ENCODE assay signal across 9 mouse cellular contexts in the genomic region with DNA sequence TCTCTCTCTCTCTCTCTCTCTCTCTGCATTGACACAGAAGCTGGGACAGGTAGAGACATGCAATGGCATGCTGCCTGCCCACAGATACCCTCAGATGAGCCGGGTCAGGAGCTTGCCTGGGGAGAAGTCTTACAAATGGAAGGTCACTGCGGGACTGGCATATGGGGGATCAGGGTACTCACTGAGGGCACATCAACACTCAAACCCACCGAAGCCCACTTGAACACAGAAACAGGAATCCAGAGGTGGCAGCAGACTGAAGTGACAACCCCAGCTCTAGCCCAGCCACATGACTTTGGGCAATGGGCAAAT. TPM values are rescaled to one million over a fixed set of nuclear protein-coding genes. Genes with fewer than 3 reads are reported as not detected.
DNase-seq lines count a peak whose midpoint lies in the region; ATAC-seq and TF ChIP-seq lines count a peak whose summit lies in the region.
"Had no signal": no experiment of that assay in that cellular context is flagged by ENCODE, and none has a peak within 500 bp of the region (broad histone marks: within the 10 kb centered on the region; RNA-seq: fewer than 3 reads in every experiment).

No protein-coding gene starts in this region.

- H3K4me1 ChIP-seq in kidney, embryonic 14.5 days (ENCODE audit: control insufficient read depth, insufficient read depth, low read length) = peaks cover 13% of the 10 kb centered on the region
- H3K4me1 ChIP-seq in embryonic facial prominence, embryonic 14.5 days (ENCODE audit: control insufficient read depth, insufficient read depth, low read length) = peaks cover 17% of the 10 kb centered on the region
- peaks cover 3% of the 10 kb centered on the region; the same call in 1 of the 2 replicates for H3K4me1 ChIP-seq in hindbrain, postnatal 0 days (ENCODE audit: insufficient read depth, low read length)

- H3K9me3 ChIP-seq in kidney, embryonic 14.5 days (ENCODE audit: control insufficient read depth, low read length) = no peaks in the 10 kb centered on the region
- no peaks in the 10 kb centered on the region for H3K9me3 ChIP-seq in embryonic facial prominence, embryonic 14.5 days (ENCODE audit: control insufficient read depth, low read length)
- no peaks in the 10 kb centered on the region for H3K9me3 ChIP-seq in hindbrain, postnatal 0 days (ENCODE audit: low read length)
- H3K9me3 ChIP-seq: megakaryocyte, embryonic 14.5 days had no signal

- no peaks in the 10 kb centered on the region for H3K27me3 ChIP-seq in kidney, embryonic 14.5 days (ENCODE audit: control insufficient read depth, insufficient read depth, low read length)
- H3K27me3 ChIP-seq in embryonic facial prominence, embryonic 14.5 days (replicated peaks; ENCODE audit: control insufficient read depth, insufficient read depth, low read length) = no peaks in the 10 kb centered on the region
- no peaks in the 10 kb centered on the region for H3K27me3 ChIP-seq in hindbrain, postnatal 0 days (ENCODE audit: insufficient read depth, low read length)

- no peak for DNase-seq in kidney, postnatal 10 days
- DNase-seq in embryonic facial prominence, embryonic 14.5 days (ENCODE audit: low spot score) = no peak
- no peak for DNase-seq in hindbrain, postnatal 0 days (ENCODE audit: low spot score)
- DNase-seq in neural tube, embryonic 10.5 days (ENCODE audit: extremely low spot score, low spot score) = peak; percentile 26
- DNase-seq in B cell, adult 2 months = no peak
- no peak for DNase-seq in yolk sac, embryonic 10.5 days (ENCODE audit: low spot score)

- 0 out of 2 replicates have a peak, but pooled peaks cover 3% of the 10 kb centered on the region for H3K36me3 ChIP-seq in kidney, embryonic 14.5 days (ENCODE audit: control insufficient read depth, insufficient read depth, low read length)
- 0 out of 2 replicates have a peak, but pooled peaks cover 10% of the 10 kb centered on the region for H3K36me3 ChIP-seq in embryonic facial prominence, embryonic 14.5 days (ENCODE audit: control insufficient read depth, insufficient read depth, low read length)
- no peaks in the 10 kb centered on the region for H3K36me3 ChIP-seq in hindbrain, postnatal 0 days (ENCODE audit: insufficient read depth, low read length)

- peak overlapping the region; percentile 71 for H3K9ac ChIP-seq in kidney, embryonic 14.5 days (ENCODE audit: low read depth, low read length)
- H3K9ac ChIP-seq in embryonic facial prominence, embryonic 14.5 days (ENCODE audit: low read depth, low read length) = peak overlapping the region; percentile 66
- H3K9ac ChIP-seq in hindbrain, postnatal 0 days (replicated peaks; ENCODE audit: low read length) = no peak overlapping the region

- H3K27ac ChIP-seq in kidney, embryonic 14.5 days (ENCODE audit: low read depth, low read length) = peak overlapping the region; percentile 11; the same call in 1 of the 2 replicates
- H3K27ac ChIP-seq in embryonic facial prominence, embryonic 14.5 days (replicated peaks; ENCODE audit: low read depth, low read length) = peak overlapping the region; percentile 81
- H3K27ac ChIP-seq in hindbrain, postnatal 0 days = no peak overlapping the region

- WGBS in kidney, embryonic 14.5 days = 16% methylated on average over 3 of the region's 3 CpGs
- 29% methylated on average over 3 of the region's 3 CpGs for WGBS in embryonic facial prominence, embryonic 14.5 days
- WGBS in hindbrain, postnatal 0 days = 15% methylated on average over 3 of the region's 3 CpGs

- H3K4me2 ChIP-seq in kidney, embryonic 14.5 days (replicated peaks; ENCODE audit: low read depth, low read length) = peak overlapping the region; percentile 82
- H3K4me2 ChIP-seq in embryonic facial prominence, embryonic 14.5 days (ENCODE audit: low read depth, low read length) = peak overlapping the region; percentile 81
- peak overlapping the region; percentile 72 for H3K4me2 ChIP-seq in hindbrain, postnatal 0 days (ENCODE audit: low read depth, low read length)

- no peak for TF ChIP-seq CTCF in hindbrain, postnatal 0 days (IDR thresholded peaks at IDR 0.05; ENCODE audit: low read depth)

- no peak for ATAC-seq in kidney, embryonic 14.5 days (ENCODE audit: low FRiP score, low TSS enrichment)
- ATAC-seq in embryonic facial prominence, embryonic 14.5 days (ENCODE audit: low read depth) = no peak
- no peak for ATAC-seq in hindbrain, postnatal 0 days
- no peak for ATAC-seq in erythroblast, adult 5-6 weeks (replicated peaks; ENCODE audit: low FRiP score, poor library complexity, severe bottlenecking)

- peak overlapping the region; percentile 53 for H3K4me3 ChIP-seq in kidney, embryonic 14.5 days (ENCODE audit: low read length)
- peak overlapping the region; percentile 56 for H3K4me3 ChIP-seq in embryonic facial prominence, embryonic 14.5 days (ENCODE audit: low read depth, low read length)
- no peak overlapping the region for H3K4me3 ChIP-seq in hindbrain, postnatal 0 days (ENCODE audit: low read length)

RNA-seq across cellular contexts. Expression of gene Axl, which starts 0.6 kb away (rescaled TPM):
- 75.3 and 75.5 TPM in 2 replicates for polyA plus RNA-seq in kidney, embryonic 14.5 days (2014; fragmentation: Nextera tagmentation; extraction: Ambion mirVana)
- polyA plus RNA-seq in embryonic facial prominence, embryonic 14.5 days (2014; fragmentation: Nextera tagmentation; extraction: Ambion mirVana) = 114 and 116 TPM in 2 replicates
- total RNA-seq in hindbrain, postnatal 0 days (2014; rRNA removed) = 41.7 and 44.3 TPM in 2 replicates
- 24.5 and 26.8 TPM in 2 replicates for polyA plus RNA-seq in hindbrain, postnatal 0 days (2015; fragmentation: Nextera tagmentation; extraction: Ambion mirVana)
- 28.2 and 35.7 TPM in 2 replicates for total RNA-seq in erythroblast, adult 5-6 weeks (2015; ENCODE audit: low replicate concordance)
- total RNA-seq in erythroblast, adult 5-6 weeks (2017; ENCODE audit: low replicate concordance) = 20.2 and 22.2 TPM in 2 replicates

RNA-seq across cellular contexts. Expression of gene Cyp2s1, which starts 27.6 kb away (rescaled TPM):
- polyA plus RNA-seq in kidney, embryonic 14.5 days (2014; fragmentation: Nextera tagmentation; extraction: Ambion mirVana) = 9.3 and 13.4 TPM in 2 replicates
- 4.1 TPM in 2 replicates for polyA plus RNA-seq in embryonic facial prominence, embryonic 14.5 days (2014; fragmentation: Nextera tagmentation; extraction: Ambion mirVana)
- total RNA-seq in hindbrain, postnatal 0 days (2014; rRNA removed) = 3.8 and 4.4 TPM in 2 replicates
- 3.5 and 4.3 TPM in 2 replicates for polyA plus RNA-seq in hindbrain, postnatal 0 days (2015; fragmentation: Nextera tagmentation; extraction: Ambion mirVana)
- total RNA-seq in erythroblast, adult 5-6 weeks (2015; ENCODE audit: low replicate concordance) = not detected in 2 replicates
- not detected in 2 replicates for total RNA-seq in erythroblast, adult 5-6 weeks (2017; ENCODE audit: low replicate concordance)

RNA-seq across cellular contexts. Expression of gene Hnrnpul1, which starts 34.5 kb away (rescaled TPM):
- 65.6 and 86.2 TPM in 2 replicates for polyA plus RNA-seq in kidney, embryonic 14.5 days (2014; fragmentation: Nextera tagmentation; extraction: Ambion mirVana)
- 65.9 and 71.9 TPM in 2 replicates for polyA plus RNA-seq in embryonic facial prominence, embryonic 14.5 days (2014; fragmentation: Nextera tagmentation; extraction: Ambion mirVana)
- 116 and 128 TPM in 2 replicates for total RNA-seq in hindbrain, postnatal 0 days (2014; rRNA removed)
- 43.4 and 44.6 TPM in 2 replicates for polyA plus RNA-seq in hindbrain, postnatal 0 days (2015; fragmentation: Nextera tagmentation; extraction: Ambion mirVana)
- total RNA-seq in erythroblast, adult 5-6 weeks (2015; ENCODE audit: low replicate concordance) = 45.2 and 59.1 TPM in 2 replicates
- 79.3 and 99.9 TPM in 2 replicates for total RNA-seq in erythroblast, adult 5-6 weeks (2017; ENCODE audit: low replicate concordance)
